Mouse (Mus musculus) megakaryocyte progenitor cell, adult 5-6 weeks (primary cell): ENCODE data around the gene Commd1. TPM values are rescaled to one million over a fixed set of nuclear protein-coding genes. Genes with fewer than 3 reads are reported as not detected.

ENCODE experiments used
- ATAC-seq: replicated peaks from 2 replicates; pipeline ENCODE4 v1.8.0; 2016; ENCODE audit warnings: mild to moderate bottlenecking, moderate TSS enrichment, inconsistent platforms; ENCODE audit not compliant: poor library complexity
- total RNA-seq, 2 experiments: library from RNA; stranded (forward) in 1 of 2; stranded (reverse) in 1 of 2; fragments of 157-497, 149-512 nt in 1 of 2; fragments of 200-1000 nt in 1 of 2; gene quantifications; 2 replicates each; pipeline versions ENCODE4 v1.2.3 to v1.2.4; 2015 to 2017

Commd1 gene
- total RNA-seq (2015) (141 and 159 TPM in 2 replicates), total RNA-seq (2017) (89.6 and 105 TPM in 2 replicates)

GRCm38 (mm10) chr11:22981984-22982757 is at the start of gene Commd1, which contains the start of gene Gm28048:
TSS of gene Commd1 (minus strand) at chr11:22982382.
TSS of gene Gm28048 (minus strand) at chr11:22982090.
- ATAC-seq: peak; percentile 92

GRCm38 (mm10) chr11:23029399-23029798 is 47.2 kb upstream of the Commd1 start:
- no peak for ATAC-seq

- ATAC-seq: peak; percentile 58
Measured at GRCm38 (mm10) chr11:23028957-23029356, 46.8 kb upstream of the Commd1 start.

GRCm38 (mm10) chr11:23024169-23024568 is 42.0 kb upstream of the Commd1 start:
- ATAC-seq: peak; percentile 60; the same call in 1 of the 2 replicates

- ATAC-seq: no peak
Measured at GRCm38 (mm10) chr11:23023155-23023554, 41.0 kb upstream of the Commd1 start.

- ATAC-seq: no peak
Measured at GRCm38 (mm10) chr11:23020841-23021240, 38.7 kb upstream of the Commd1 start.

- ATAC-seq: no peak
Measured at GRCm38 (mm10) chr11:23020116-23020770, 38.1 kb upstream of the Commd1 start.

GRCm38 (mm10) chr11:23017943-23018342 is 35.8 kb upstream of the Commd1 start:
- ATAC-seq: 0 out of 2 replicates have a peak, but pooled peaks have one; percentile 20

GRCm38 (mm10) chr11:23014996-23015395 is 32.8 kb upstream of the Commd1 start:
- no peak for ATAC-seq

GRCm38 (mm10) chr11:23013580-23014294 is 31.6 kb upstream of the Commd1 start:
- ATAC-seq: peak; percentile 97

GRCm38 (mm10) chr11:23013096-23013495 is 30.9 kb upstream of the Commd1 start:
- no peak for ATAC-seq

- no peak for ATAC-seq
Measured at GRCm38 (mm10) chr11:23008824-23009200, 26.6 kb upstream of the Commd1 start.

- peak; percentile 79 for ATAC-seq
Measured at GRCm38 (mm10) chr11:23008181-23008823, 26.1 kb upstream of the Commd1 start.

- peak; percentile 89 for ATAC-seq
Measured at GRCm38 (mm10) chr11:23007481-23008180, 25.4 kb upstream of the Commd1 start, which contains the start of gene Fam161a. TSS of gene Fam161a (plus strand) at chr11:23007531.

- ATAC-seq: no peak; the same call in 1 of the 2 replicates
Measured at GRCm38 (mm10) chr11:23007166-23007480, 24.9 kb upstream of the Commd1 start.

GRCm38 (mm10) chr11:23005276-23005675 is 23.1 kb upstream of the Commd1 start:
- no peak for ATAC-seq

GRCm38 (mm10) chr11:22998308-22998707 is 16.1 kb upstream of the Commd1 start:
- ATAC-seq: peak; percentile 78

- ATAC-seq: no peak
Measured at GRCm38 (mm10) chr11:22995461-22995860, 13.3 kb upstream of the Commd1 start.

GRCm38 (mm10) chr11:22994271-22994670 is 12.1 kb upstream of the Commd1 start:
- no peak for ATAC-seq

- ATAC-seq: no peak
Measured at GRCm38 (mm10) chr11:22991218-22991835, 9.1 kb upstream of the Commd1 start.
